Mouse (Mus musculus): ENCODE measurements around the gene Insig2. TPM values are rescaled to one million over a fixed set of nuclear protein-coding genes. Genes with fewer than 3 reads are reported as not detected.
A peak's percentile ranks its signal among the peaks of the same experiment; 100 is the strongest.

Insig2 gene
- polyA plus RNA-seq, 1 experiment from 2014 or later: 41.1 TPM

DNA sequence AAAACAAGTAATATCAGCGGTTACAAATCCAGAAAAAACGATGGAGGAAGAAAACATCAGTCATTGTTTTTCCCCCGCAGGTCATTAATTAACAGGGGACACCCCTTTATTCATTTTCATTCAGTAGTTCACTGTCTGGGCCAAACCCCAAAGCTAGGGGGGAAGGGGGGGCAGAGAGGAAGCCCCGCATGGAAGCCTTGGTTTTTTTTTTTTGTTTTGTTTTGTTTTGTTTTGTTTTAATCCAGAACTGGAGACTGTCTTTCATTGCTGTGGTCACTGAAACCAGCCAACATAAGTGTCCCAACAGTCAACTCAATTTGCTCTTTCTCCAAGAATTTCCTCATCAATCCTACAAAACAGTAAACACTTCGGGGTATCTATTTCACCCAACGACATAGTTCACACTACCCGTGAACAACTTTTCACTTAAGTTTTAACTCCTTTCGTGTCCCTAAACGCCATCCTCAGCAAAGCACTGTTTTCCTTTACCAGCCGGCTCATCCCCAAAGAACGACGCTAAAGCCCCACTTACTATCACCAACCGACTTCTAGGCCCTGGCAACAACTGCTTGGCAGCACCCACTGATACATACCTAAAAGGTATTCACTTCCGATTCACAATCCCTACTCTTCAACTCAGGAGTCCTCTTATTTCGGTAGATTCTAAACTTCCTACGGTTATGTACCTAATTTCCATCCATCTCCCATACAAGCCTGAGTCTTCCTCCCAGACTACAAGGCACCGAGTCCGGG lies 5.6 kb downstream of the Insig2 start:
- WGBS: 21% methylated on average over 18 of the region's 18 CpGs
- H3K27me3 ChIP-seq: no peaks in the 10 kb centered on the region
- H3K4me3 ChIP-seq: peak overlapping the region; percentile 97
- no peak for ATAC-seq (replicated peaks; ENCODE audit: insufficient number of reproducible peaks, insufficient read depth, low FRiP score, low read depth)
- H3K27ac ChIP-seq: peak overlapping the region; percentile 96
- no peaks in the 10 kb centered on the region for H3K9me3 ChIP-seq (replicated peaks)
- peak overlapping the region; percentile 81 for H3K4me2 ChIP-seq
- peaks cover 24% of the 10 kb centered on the region for H3K4me1 ChIP-seq (replicated peaks)
- H3K9ac ChIP-seq: peak overlapping the region; percentile 91
- no peaks in the 10 kb centered on the region for H3K36me3 ChIP-seq

DNA sequence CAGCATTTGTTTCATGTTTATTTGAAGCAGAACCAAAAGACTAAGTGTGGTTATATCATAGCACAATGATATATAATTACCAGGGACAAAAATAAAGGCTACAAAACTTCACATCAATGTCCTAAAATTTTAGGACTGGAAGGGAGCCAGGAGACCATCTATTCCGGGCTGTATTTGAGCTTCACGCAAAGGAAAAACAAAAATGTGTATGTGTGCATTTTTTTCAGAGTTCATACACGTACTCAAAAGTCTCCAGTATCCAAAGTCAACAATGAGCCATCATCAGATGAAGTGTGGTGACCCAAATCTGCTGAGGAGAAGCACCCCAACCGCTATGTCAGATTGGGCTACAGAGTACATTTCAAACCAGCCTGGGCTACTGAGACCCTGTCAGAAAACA lies 8.9 kb downstream of the Insig2 start:
- no peaks in the 10 kb centered on the region for H3K27me3 ChIP-seq
- H3K27ac ChIP-seq: no peak overlapping the region
- no peaks in the 10 kb centered on the region for H3K9me3 ChIP-seq (replicated peaks)
- 58% methylated on average over 4 of the region's 4 CpGs for WGBS
- ATAC-seq (replicated peaks; ENCODE audit: insufficient number of reproducible peaks, insufficient read depth, low FRiP score, low read depth): no peak
- no peak overlapping the region for H3K9ac ChIP-seq
- H3K4me1 ChIP-seq (replicated peaks): peaks cover 15% of the 10 kb centered on the region
- no peak overlapping the region for H3K4me2 ChIP-seq
- no peaks in the 10 kb centered on the region for H3K36me3 ChIP-seq
- H3K4me3 ChIP-seq: no peak overlapping the region

GRCm38 (mm10) chr1:121314766-121315428 lies 17.5 kb downstream of the Insig2 start:
- 76% methylated on average over 3 of the region's 3 CpGs for WGBS
- H3K4me1 ChIP-seq (replicated peaks): no peaks in the 10 kb centered on the region
- H3K36me3 ChIP-seq: peaks cover 12% of the 10 kb centered on the region; the same call in 1 of the 2 replicates

DNA sequence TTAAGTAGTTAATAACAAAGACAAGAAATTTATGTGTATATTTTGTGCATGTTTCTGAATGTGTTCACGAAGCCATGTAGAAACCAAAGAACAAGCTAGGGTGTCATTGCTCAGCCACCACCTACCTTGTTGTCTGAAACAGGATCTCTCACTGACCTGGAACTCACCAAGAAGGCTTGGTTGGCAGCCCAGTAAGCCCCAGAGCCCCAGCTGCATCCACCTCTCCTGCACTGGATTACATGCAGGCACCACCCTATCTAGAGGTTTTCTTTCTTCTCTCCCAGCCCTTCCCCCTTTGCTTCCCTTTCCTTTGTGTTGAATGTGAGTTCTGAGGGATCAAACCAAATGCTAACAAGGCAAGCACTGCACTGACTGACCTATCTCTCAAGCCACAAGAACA lies 19.2 kb downstream of the Insig2 start:
- WGBS: 87% methylated on average over 1 of the region's 1 CpGs
- H3K4me1 ChIP-seq (replicated peaks): no peaks in the 10 kb centered on the region

More at GRCm38 (mm10) chr1:121314766-121315428, 17.5 kb downstream of the Insig2 start:
- Histone ChIP-seq H3K4me3 (no peak overlapping the region), H3K9me3 (replicated peaks) (no peaks in the 10 kb centered on the region), H3K4me2 (no peak overlapping the region), H3K27ac (no peak overlapping the region), H3K27me3 (no peaks in the 10 kb centered on the region), H3K9ac (no peak overlapping the region)
- no peak for ATAC-seq (replicated peaks; ENCODE audit: insufficient number of reproducible peaks, insufficient read depth, low FRiP score, low read depth)

GRCm38 (mm10) chr1:121312326-121312725 lies 20.1 kb downstream of the Insig2 start:
- no peak overlapping the region for H3K27ac ChIP-seq
- WGBS: 86% methylated on average over 4 of the region's 4 CpGs
- no peak overlapping the region for H3K4me2 ChIP-seq
- H3K9ac ChIP-seq: no peak overlapping the region
- H3K9me3 ChIP-seq (replicated peaks): no peaks in the 10 kb centered on the region
- H3K4me3 ChIP-seq: no peak overlapping the region
- ATAC-seq (replicated peaks; ENCODE audit: insufficient number of reproducible peaks, insufficient read depth, low FRiP score, low read depth): no peak
- H3K4me1 ChIP-seq (replicated peaks): no peaks in the 10 kb centered on the region
- peaks cover 12% of the 10 kb centered on the region; the same call in 1 of the 2 replicates for H3K36me3 ChIP-seq
- H3K27me3 ChIP-seq: no peaks in the 10 kb centered on the region

More for the DNA sequence above, 19.2 kb downstream of the Insig2 start:
- H3K27me3 ChIP-seq: no peaks in the 10 kb centered on the region
- no peaks in the 10 kb centered on the region for H3K9me3 ChIP-seq (replicated peaks)
- H3K9ac ChIP-seq: no peak overlapping the region
- H3K4me3 ChIP-seq: no peak overlapping the region
- H3K36me3 ChIP-seq: peaks cover 12% of the 10 kb centered on the region; the same call in 1 of the 2 replicates
- no peak overlapping the region for H3K27ac ChIP-seq
- no peak for ATAC-seq (replicated peaks; ENCODE audit: insufficient number of reproducible peaks, insufficient read depth, low FRiP score, low read depth)
- no peak overlapping the region for H3K4me2 ChIP-seq

GRCm38 (mm10) chr1:121296717-121297255 lies 35.6 kb downstream of the Insig2 start:
- no peak for ATAC-seq (replicated peaks; ENCODE audit: insufficient number of reproducible peaks, insufficient read depth, low FRiP score, low read depth)
- Histone ChIP-seq H3K4me3 (no peak overlapping the region), H3K4me2 (no peak overlapping the region), H3K9ac (no peak overlapping the region), H3K36me3 (peaks cover 5% of the 10 kb centered on the region), H3K27me3 (no peaks in the 10 kb centered on the region), H3K27ac (no peak overlapping the region), H3K4me1 (replicated peaks) (no peaks in the 10 kb centered on the region), H3K9me3 (replicated peaks) (no peaks in the 10 kb centered on the region)
- 85% methylated on average over 5 of the region's 5 CpGs for WGBS

- Histone ChIP-seq H3K27ac (no peak overlapping the region), H3K9ac (no peak overlapping the region), H3K36me3 (no peaks in the 10 kb centered on the region), H3K4me1 (replicated peaks) (no peaks in the 10 kb centered on the region), H3K4me3 (no peak overlapping the region), H3K4me2 (no peak overlapping the region), H3K9me3 (replicated peaks) (no peaks in the 10 kb centered on the region), H3K27me3 (no peaks in the 10 kb centered on the region)
- no peak for ATAC-seq (replicated peaks; ENCODE audit: insufficient number of reproducible peaks, insufficient read depth, low FRiP score, low read depth)
- 58% methylated on average over 3 of the region's 3 CpGs for WGBS
Measured at GRCm38 (mm10) chr1:121293571-121293970, 38.8 kb downstream of the Insig2 start.

- Histone ChIP-seq H3K9ac (no peak overlapping the region), H3K9me3 (replicated peaks) (no peaks in the 10 kb centered on the region), H3K4me3 (no peak overlapping the region), H3K4me2 (no peak overlapping the region), H3K27ac (no peak overlapping the region), H3K27me3 (no peaks in the 10 kb centered on the region), H3K36me3 (no peaks in the 10 kb centered on the region), H3K4me1 (replicated peaks) (no peaks in the 10 kb centered on the region)
- 77% methylated on average over 10 of the region's 10 CpGs for WGBS
- no peak for ATAC-seq (replicated peaks; ENCODE audit: insufficient number of reproducible peaks, insufficient read depth, low FRiP score, low read depth)
Measured at GRCm38 (mm10) chr1:121290841-121291240, 41.5 kb downstream of the Insig2 start.

- H3K4me3 ChIP-seq: no peak overlapping the region
- H3K36me3 ChIP-seq: no peaks in the 10 kb centered on the region
- H3K27me3 ChIP-seq: no peaks in the 10 kb centered on the region
- H3K4me1 ChIP-seq (replicated peaks): no peaks in the 10 kb centered on the region
- H3K9me3 ChIP-seq (replicated peaks): no peaks in the 10 kb centered on the region
- no peak overlapping the region for H3K27ac ChIP-seq
- H3K9ac ChIP-seq: no peak overlapping the region
- WGBS: 67% methylated on average over 5 of the region's 5 CpGs
- H3K4me2 ChIP-seq: no peak overlapping the region
- ATAC-seq (replicated peaks; ENCODE audit: insufficient number of reproducible peaks, insufficient read depth, low FRiP score, low read depth): no peak
Measured at GRCm38 (mm10) chr1:121290340-121290739, 42.0 kb downstream of the Insig2 start.

- ATAC-seq (replicated peaks; ENCODE audit: insufficient number of reproducible peaks, insufficient read depth, low FRiP score, low read depth): no peak
Measured at GRCm38 (mm10) chr1:121284197-121284596, 48.2 kb downstream of the Insig2 start.

DNA sequence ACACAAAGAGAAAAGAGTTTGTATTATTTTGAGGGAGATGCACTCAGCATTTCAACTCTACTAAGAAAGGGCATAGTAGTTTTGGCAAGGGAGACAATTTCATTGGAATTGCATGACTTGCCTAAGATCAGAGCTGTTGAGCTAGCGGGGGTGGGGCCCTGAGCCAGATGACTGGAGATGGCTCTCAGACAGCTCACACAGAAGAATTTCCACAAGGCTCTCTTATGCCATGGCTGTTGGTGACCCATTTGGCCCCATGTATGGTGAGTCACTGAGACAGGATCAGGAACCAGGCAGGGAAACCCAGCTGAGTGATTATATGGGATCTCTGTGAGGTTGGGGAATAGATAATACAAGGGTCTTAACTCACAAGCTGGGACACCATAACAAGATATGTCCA lies 51.9 kb downstream of the Insig2 start:
- Histone ChIP-seq H3K9ac (no peak overlapping the region), H3K36me3 (no peaks in the 10 kb centered on the region), H3K4me1 (replicated peaks) (no peaks in the 10 kb centered on the region), H3K27me3 (no peaks in the 10 kb centered on the region), H3K27ac (no peak overlapping the region), H3K9me3 (replicated peaks) (no peaks in the 10 kb centered on the region), H3K4me3 (no peak overlapping the region), H3K4me2 (no peak overlapping the region)
- ATAC-seq (replicated peaks; ENCODE audit: insufficient number of reproducible peaks, insufficient read depth, low FRiP score, low read depth): no peak
- WGBS: 88% methylated on average over 1 of the region's 1 CpGs

More at GRCm38 (mm10) chr1:121284197-121284596, 48.2 kb downstream of the Insig2 start:
- Histone ChIP-seq H3K4me1 (replicated peaks) (no peaks in the 10 kb centered on the region), H3K4me3 (no peak overlapping the region), H3K36me3 (no peaks in the 10 kb centered on the region), H3K27me3 (no peaks in the 10 kb centered on the region), H3K4me2 (no peak overlapping the region), H3K9me3 (replicated peaks) (no peaks in the 10 kb centered on the region), H3K27ac (no peak overlapping the region), H3K9ac (no peak overlapping the region)
- 65% methylated on average over 2 of the region's 2 CpGs for WGBS

Measured in heart, embryonic 15.5 days (tissue).